Mouse (Mus musculus) c-Kit-negative CD71-positive TER-119-positive erythroid progenitor cells, embryonic 14.5 days (primary cell): ENCODE data around the gene Crcp.

Experiments used
- DNase-seq: peaks from one replicate; pipeline ENCODE4 v3.0.0-alpha.2; 2013; ENCODE audit warnings: low read depth, low spot score

Gene Crcp

DNA sequence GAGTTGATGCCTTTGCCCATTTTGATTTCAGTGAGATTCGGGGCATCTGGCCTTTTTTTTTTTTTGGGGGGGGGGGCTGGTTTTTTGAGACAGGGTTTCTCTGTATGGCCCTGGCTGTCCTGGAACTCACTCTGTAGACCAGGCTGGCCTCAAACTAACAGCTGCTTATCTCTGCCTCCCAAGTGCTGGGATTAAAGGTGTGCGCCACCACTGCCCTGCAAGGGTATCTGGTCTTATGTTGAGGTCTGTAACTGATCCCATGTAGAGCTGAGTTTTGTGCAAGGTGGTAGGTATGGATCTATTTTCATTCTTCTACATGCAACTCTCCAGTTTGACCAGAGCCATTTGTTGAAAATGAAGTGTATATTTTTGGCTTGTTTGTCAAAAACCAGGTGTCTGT, 27.2 kb downstream of the Crcp start:
- no peak for DNase-seq

DNA sequence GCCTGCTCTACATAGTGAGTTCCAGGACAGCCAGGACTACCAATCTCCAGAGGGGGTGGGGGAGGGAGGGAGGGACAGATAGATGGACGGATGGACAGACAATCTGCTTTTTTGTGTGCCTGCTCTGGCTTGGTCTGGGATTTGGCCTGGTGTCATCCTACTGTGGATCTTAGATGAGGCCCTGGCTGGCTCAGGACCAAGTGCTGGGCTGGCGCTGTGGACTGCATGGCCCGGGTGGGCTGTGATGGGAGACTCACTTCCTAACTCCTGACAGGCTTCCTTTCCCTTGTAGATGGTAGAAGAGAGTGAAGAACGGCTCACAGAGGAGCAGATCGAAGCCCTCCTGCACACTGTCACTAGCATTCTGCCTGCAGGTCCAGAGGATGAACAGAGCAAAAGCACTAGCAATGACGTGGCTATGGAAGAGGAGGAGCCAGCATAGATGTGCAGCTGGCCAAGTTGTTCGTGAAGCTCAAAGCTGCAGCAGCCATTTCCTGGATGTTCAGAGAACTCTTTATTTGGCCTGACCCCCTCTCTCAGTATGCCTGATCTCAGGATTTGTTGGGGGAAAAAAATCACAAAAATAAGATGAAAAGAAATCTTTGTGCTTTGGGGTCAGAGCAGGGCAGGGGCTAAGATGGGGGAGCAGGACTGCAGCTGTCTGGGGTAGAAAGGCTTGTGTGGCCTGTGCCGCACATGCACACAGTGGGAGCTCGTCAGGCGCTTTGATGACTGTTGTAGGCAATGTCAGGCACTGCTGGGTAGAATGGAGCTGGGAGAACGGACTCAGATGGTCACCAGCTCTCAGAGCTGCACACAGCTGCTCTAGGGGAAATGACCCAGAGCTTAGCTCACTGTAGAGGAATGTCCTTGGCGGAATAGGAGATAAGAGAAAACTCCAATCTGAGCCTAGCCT, 30.6 kb downstream of the Crcp start:
- DNase-seq, result no peak

DNA sequence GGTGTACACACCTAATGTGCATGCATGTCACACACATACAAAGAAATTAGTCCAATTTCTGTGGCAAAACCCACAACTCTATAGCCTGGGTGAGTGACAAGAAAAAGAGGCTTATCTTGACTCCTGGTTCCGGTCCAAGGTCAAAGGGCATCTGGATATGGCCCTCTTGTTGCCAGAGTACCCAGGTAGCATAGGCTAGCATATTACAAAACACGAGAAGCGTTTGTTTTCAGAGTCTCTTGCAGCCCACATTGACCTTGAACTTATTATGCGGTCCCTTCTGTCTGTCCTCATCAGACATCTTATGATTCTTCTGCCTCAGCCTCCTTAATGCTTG, 31.2 kb downstream of the Crcp start:
- DNase-seq, result no peak

DNA sequence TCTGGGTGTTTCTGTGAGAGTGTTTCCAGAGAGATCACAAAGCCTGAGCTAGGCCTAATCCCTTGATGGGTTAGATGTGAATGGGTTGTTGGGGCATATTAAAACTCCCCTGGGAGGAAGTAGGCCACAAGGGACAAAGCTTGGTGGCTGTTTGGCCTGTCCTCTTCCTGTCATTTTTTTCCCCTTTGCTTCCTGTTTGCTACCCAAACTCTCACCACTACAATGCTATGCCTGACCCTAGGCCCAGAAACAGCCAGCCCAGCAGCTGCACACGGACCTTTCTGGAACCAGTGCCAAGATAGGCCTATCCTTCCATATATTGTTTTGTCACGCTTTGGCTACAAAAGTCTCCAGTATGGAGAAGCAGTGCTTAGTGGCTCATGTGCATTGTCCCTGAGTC, 33.0 kb downstream of the Crcp start:
- no peak for DNase-seq

DNA sequence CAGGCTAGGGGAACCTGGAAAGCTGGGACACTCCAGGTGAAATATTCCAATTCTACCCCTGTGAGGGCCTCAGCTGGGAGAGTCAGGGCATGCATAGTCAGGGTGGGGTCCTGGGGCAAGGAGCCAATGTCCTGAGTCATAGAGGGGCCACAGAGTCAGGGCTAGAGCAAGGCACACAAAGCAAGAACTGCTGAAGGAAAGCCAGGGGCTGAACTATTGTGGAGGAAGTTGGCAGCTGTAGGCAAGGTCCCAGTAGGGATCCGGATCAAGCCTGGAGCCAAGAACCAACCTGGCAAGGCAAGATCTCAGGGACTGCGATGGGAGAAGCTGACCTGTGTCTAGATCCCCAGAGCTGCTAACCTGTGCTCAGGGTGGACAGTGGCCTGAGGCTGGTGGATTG, 34.7 kb downstream of the Crcp start:
- no peak for DNase-seq

DNA sequence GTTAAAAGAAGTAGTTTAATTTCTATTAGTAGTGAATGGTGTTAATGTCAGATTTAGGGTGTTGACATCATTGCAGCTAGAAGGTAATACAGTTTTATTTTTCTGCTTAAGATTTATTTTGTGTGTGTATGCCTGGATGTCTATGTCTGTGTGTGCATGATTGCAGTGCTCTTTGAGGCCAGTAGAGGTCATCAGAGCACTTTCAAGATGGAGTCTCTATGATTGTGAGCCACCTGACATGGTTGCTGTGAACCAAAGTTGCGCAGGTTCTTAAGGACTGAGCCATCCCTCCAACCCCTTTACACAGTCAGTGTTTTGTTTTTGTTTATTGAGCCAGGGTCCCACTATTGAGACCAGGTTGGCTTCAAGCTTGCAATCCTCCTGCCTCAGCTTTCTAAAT, 36.5 kb downstream of the Crcp start:
- DNase-seq, result peak; percentile 36

DNA sequence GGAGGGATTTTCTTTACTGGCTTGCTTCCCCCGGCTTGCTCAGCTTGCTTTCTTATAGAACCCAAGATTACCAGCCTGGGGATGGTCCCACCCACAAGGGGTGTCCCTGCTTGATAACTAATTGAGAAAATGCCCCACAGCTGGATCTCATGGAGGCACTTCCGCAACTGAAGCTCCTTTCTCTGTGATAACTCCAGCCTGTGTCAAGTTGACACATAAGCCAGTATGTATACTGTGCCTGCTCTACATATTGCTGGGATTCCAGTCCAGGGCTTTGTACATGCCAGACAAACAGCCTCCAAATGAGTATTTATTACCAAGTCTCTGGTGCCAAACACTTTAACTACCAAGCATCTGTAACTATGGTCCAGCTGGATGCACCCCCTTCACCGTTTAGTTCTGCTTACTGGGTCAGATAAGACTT, 38.8 kb downstream of the Crcp start:
- DNase-seq, result no peak

DNA sequence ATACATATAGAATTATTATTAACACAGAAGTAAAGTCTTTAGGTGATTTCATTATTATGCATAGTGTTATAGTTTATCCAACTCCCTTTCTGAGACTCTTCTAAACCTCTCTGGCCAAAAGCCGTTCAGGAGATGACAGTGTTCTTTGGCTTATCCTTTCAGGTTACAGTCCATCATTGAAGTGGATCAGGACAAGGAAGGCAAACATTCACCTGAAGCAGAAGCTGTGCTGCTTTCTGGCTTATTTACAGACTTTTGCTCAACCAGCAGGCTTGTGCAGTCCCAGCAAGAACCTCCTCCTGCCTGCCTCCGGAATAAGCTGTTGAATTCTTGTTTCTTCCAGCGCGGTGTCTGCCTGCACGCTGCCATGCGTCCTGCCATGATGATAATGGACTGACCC, 43.9 kb downstream of the Crcp start, which contains the start of gene Tpst1:
Gene Tpst1, plus strand, starts transcription at position 301 of the 400 bp plus-strand sequence.
- no peak for DNase-seq

DNA sequence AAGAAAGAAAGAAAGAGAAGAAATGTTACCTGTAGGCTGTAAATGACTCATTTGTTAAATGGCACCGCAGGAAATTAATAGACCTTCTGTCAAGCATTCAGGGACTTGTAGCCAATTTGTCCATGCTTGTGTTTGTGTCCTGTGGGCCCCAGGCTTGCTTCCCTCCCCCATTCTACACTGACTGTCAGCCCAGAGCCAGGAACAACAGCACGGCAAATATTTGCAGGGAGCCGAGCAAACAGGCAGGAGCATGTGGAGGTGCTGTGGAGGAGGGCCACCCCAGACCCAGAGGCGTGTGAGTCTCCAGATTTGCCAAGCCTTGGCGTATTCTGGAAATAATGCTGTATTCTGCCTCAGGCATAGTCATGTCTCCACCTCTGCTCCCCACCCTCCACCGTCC, 45.4 kb downstream of the Crcp start:
- DNase-seq, result no peak

DNA sequence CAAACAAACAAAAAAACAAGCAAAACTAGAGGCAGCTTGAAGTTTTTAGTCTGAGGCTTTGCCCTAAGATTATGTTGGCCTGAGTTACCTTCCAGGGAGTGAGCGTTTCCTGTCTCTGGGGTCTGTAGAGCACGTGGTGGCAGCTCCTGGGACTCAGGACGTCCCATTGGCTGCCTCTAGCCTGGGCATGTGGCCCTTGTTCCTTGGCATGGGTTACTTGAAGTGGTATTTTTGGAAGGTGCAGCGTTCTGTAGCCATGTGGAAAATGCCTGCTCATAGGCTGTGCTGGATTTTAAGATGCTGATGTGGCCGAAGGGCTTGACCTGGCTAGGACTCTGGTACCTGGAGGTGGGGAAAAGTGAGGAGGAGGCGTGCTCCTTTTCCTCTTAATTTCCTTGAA, 47.3 kb downstream of the Crcp start:
- DNase-seq, result no peak

DNA sequence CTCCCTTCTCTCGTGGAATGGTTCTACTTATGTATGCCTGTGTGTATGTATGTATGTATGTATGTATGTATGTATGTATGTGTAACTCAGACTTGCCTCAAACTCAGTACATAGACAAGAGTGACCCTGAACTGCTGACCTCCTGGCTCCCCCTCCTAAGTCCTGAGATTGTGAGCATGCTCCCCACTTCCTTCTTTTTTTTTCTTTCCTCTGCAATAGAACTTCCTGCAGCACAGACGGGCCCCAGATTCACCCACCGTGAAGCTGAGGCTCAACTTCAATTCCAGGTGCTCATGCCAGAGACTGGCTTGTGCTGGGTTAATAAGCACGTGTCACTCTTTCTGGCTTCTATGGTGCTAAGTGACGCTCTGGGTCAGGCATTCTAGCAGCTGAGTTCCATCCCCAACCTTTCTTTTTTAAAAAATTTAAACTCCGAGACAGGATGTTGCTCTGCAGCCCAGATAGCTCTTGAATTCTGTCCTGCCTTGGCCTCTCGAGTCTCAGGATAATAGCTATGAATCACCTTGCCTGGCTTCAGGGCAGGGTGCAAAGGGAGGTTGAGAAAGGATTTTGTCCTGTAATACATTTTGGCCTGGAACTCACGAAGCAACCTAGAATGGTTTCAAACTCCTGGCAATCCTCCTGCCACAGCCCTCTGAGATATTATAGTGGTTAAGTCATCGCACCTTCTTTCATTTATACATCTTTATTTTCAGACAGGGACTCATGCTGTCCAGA, 49.2 kb downstream of the Crcp start:
- no peak for DNase-seq

DNA sequence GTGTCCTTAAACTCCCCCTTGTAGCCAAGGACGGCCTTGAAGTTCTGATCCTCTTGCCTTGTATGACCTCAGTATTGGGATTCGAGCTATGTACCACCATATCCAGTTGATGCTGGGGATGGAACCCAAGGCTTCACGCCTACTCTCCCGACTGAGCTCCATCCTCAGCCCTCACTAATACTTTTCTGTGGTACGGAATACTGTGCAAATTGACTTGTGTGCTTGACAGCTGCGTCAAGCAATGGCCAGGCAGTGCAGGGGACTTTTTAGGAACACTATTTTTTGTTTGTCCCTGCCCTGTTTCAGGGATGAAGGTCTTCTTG, 49.7 kb downstream of the Crcp start:
- no peak for DNase-seq

DNA sequence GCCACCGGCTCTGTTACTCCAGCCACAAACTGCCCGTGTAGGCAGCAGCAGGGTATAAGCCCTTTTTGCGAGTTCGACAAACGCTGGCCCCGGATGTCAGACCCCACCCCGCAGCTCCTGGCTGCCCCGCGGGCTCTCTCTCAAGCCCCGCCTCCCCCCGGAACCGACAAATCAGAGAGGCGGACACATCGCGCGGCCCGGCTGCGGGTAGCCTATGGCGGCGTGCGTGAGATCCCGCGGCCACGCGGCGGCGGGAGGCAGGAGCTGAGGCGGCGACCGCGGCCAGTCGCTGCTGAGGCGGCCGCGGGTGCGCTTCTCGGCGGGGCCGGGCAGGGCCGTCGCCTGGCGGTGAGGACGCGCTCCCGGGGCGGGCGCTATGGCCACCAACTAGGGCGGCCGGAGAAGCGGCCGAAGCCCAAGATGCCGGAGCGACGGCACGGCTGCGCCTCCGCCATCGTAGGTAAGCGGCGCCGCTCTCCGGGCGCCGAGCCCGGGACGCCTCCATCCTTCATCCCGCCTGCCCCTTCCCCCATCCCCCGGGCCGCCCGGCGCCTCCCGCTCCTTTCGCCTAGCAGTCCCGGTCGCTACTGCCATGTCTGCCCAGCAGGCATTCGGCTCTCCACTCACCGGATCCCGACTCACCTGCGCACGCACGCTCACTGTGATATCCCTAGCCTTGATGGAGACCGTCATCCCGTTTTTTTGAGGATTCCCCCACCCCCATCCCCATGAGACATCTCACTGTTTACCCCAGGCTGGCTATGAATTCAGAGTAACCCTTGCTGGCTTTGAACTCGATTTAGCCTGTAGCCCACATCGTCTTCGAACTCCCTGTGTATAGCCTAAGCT, 50.3 kb downstream of the Crcp start:
- peak; percentile 77 for DNase-seq

DNA sequence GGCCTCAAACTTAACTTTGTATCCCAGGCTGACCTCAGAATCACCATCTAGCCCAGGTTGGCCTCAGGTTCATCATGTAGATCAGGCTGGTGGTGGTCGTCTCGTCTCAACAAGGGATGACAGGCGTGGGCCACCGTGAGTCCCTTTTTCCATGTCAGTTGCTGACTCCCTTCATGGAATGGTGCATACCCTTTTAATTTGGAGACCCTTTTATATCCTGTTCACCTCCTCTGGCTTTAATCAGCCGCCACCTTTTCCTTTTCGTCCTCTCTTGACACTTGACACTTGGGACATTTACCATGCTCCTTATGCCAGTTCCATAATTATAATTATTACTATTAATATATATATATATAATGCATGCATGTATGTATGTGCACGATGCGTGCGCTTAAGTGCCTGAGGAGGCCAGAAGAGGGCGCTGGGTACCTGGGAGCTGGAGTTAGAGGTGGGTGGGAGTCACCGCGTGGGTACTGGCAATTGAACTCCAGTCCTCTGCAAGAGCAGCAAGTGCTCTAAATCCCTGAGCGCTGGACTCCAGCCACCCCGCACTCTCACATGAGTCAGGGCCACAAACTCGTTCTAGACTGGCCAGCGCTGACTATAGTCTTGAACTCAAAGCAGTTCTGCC, 51.1 kb downstream of the Crcp start:
- DNase-seq, result no peak

DNA sequence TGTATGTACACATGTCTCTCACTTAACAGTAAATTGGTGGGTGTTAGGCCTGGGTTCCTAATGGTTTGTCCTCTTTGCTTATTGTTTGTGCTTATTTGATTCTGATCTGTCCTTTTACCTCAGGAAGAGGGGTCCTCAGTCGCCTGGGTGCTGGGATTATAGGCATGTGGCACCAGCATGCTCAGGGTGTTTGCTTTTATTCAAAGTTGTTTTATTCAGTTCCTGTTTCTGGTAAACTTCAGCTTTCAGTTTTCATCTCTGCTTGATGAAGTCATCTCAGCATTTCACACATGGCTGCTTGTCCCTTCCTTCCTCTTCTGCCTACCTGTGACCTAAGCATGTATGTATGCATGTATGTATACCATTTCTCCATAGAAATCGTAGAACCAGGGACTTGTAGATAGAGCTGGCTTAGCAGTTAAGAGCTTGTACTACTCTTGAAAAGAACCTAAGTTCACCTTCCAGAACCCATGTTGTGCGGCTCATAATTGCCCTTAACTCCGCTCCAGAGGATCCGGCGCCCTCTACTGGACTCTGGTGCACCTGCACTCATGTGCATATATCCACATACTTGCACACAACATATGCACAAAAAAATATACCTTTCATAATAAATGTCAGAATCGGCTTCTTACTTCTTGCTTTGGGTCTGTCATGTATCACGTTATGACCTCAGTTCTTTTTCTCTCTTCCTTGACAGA, 52.2 kb downstream of the Crcp start:
- DNase-seq, result no peak

DNA sequence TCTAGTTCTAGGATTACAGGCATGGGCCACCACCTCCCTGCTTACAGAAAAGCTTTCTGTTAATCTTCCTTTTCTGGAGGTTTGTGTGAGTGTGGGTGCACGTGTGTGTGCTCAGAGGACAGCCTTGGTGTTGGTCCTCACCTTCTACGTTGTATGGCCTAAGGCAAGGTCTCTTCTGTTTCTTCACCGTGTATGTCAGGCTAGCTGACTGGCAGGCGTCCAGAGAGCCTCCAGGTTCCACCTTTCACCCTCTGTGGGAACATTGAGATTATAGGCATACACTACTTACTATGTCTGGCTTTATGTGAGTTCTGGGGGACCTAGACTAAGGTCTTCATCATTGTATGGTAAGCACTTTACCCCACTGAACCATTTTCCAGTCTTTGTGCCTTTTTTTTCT, 53.3 kb downstream of the Crcp start:
- no peak for DNase-seq

DNA sequence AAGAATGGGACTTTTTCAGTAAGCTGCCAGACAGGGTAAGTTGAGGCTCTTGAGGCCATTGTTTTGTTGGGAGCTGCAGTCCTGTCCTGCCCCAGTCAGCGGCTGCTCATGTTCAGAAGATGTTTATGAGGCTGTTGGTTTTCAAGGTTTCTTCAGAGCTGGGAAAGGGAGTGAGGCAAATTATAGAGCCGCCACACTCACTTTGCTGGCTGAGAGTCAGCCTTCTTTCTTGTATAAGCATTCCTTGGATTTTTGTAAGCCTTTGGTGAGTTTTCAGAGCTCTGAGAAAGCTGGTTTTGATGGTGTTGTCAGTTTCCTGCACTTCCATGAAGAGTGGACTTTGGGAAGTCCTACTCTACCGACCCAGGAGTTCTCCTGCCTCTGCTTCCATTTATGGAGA, 55.2 kb downstream of the Crcp start:
- no peak for DNase-seq

DNA sequence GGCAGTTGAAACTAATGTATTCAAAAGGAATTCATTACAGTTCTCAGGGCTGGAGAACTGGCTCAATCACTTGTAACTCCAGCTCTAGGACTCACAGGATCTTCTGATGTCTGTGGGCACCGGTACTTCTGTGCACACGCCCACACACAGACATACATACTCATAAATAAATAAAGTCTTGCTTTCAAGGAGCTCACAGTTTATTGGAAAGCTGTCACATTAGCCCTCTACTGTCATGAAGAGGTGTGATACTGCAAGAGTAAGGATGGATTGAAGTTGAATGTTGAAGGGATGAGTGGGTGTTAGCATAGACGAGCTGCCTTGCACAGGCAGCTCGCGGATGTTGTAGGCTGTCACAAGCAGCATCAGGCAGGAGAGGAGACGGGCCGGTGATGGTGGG, 58.9 kb downstream of the Crcp start:
- DNase-seq, result no peak

DNA sequence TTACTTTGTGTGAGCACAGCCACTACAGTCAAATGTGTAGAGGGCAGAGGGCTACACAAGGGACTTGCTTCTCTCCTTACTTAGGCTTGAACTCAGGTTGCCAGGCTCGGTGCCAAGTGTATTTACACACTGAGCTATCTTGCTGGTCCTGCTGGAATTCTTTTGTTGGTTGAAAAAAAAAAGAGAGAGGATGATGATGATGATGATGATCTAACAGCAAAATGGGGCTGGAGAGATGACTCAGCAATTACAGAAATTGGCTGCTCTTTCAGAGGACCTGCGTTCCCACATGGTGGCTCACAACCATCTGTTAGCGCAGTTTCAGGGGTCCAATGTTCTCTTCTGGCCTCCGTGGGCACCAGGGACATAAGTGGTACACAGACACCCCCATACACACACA, 59.5 kb downstream of the Crcp start:
- DNase-seq, result no peak

DNA sequence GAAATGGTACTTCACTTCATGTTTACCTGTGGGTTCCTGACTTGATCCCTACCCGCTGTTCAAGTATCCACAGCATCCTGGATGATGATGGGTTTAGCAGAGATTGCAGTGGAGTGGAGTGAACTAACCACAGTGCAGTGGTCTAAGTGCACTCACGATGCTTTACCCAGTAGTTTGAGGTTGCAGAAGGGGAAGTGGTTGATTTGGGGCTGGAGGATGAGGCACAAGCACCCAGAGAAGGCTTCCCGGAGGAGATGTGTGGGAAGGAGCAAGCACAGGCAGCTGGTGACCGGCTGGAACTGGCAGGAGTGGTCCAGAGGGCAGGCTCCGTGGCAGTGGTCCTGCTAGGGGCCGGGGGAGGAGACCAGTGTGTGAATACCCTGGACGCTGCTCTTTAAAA, 60.1 kb downstream of the Crcp start:
- no peak for DNase-seq
